ENCODE assay signal across 24 mouse cellular contexts in the genomic region with DNA sequence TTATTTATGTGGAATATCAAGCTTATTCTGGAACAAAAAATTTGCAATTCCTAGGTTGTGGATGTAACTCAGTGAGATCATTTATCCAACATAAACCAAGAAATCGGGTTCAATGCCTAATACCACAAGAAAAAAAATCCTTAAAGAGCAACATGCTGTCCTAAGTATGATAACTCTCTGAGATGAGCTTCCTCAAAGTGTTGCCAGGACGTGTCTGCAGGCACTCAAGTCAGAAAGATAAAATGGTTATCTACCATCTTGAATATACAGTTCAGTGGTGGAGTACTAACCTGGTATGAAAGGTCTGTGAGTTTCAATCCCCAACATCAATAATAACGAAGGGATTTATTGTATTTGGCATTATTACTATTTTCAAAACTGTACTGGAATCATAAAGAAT. TPM values are rescaled to one million over a fixed set of nuclear protein-coding genes. Genes with fewer than 3 reads are reported as not detected.
"Had no signal": no experiment of that assay in that cellular context is flagged by ENCODE, and none has a peak within 500 bp of the region (broad histone marks: within the 10 kb centered on the region; RNA-seq: fewer than 3 reads in every experiment).

No protein-coding gene starts in this region.

- H3K27me3 ChIP-seq: heart, embryonic 12.5 days; hindbrain, embryonic 12.5 days; intestine, embryonic 15.5 days; limb, embryonic 12.5 days had no signal

- H3K4me3 ChIP-seq: gastrocnemius, adult 2 months; heart, embryonic 10.5 days; heart, embryonic 12.5 days; hindbrain, embryonic 10.5 days; hindbrain, embryonic 12.5 days; intestine, embryonic 15.5 days; limb, embryonic 10.5 days; limb, embryonic 12.5 days had no signal

- DNase-seq: gastrocnemius, adult 2 months; gastrocnemius, postnatal 10 days; gastrocnemius, postnatal 25 days; heart, adult 18-20 months; heart, postnatal 10 days; heart, postnatal 4 days; kidney, adult 18-20 months; kidney, adult 8-10 months; kidney, postnatal 14 days; kidney, postnatal 36 days; layer of hippocampus, adult 9-11 months; layer of hippocampus, postnatal 36 days had no signal

- H3K4me2 ChIP-seq: heart, embryonic 12.5 days; hindbrain, embryonic 12.5 days; hindbrain, embryonic 14.5 days; intestine, embryonic 15.5 days; limb, embryonic 12.5 days had no signal

- H3K9me3 ChIP-seq: heart, embryonic 10.5 days; heart, embryonic 12.5 days; hindbrain, embryonic 10.5 days; hindbrain, embryonic 12.5 days; intestine, embryonic 15.5 days; limb, embryonic 10.5 days; limb, embryonic 12.5 days had no signal

- H3K9ac ChIP-seq: heart, embryonic 12.5 days; hindbrain, embryonic 12.5 days; hindbrain, embryonic 14.5 days; intestine, embryonic 15.5 days; limb, embryonic 12.5 days had no signal

- H3K27ac ChIP-seq: gastrocnemius, adult 2 months; heart, embryonic 10.5 days; hindbrain, embryonic 10.5 days; hindbrain, embryonic 12.5 days; hindbrain, embryonic 14.5 days; intestine, embryonic 15.5 days; limb, embryonic 10.5 days; limb, embryonic 12.5 days had no signal

- H3K36me3 ChIP-seq: heart, embryonic 10.5 days; heart, embryonic 12.5 days; hindbrain, embryonic 10.5 days; hindbrain, embryonic 12.5 days; limb, embryonic 10.5 days; limb, embryonic 12.5 days had no signal

- ATAC-seq: hindbrain, embryonic 16.5 days; inflammation-experienced regulatory T-cells, adult 6 months; intestine, embryonic 15.5 days; intestine, postnatal 0 days had no signal

- H3K4me1 ChIP-seq: hindbrain, embryonic 12.5 days had no signal

RNA-seq across cellular contexts. Expression of gene Mpv17l, which starts 6.6 kb away (rescaled TPM):
- total RNA-seq: granulocyte monocyte progenitor cell, adult 5-6 weeks had no signal
